Comparison of ENCODE assay signal across 26 mouse cellular contexts in the genomic region with DNA sequence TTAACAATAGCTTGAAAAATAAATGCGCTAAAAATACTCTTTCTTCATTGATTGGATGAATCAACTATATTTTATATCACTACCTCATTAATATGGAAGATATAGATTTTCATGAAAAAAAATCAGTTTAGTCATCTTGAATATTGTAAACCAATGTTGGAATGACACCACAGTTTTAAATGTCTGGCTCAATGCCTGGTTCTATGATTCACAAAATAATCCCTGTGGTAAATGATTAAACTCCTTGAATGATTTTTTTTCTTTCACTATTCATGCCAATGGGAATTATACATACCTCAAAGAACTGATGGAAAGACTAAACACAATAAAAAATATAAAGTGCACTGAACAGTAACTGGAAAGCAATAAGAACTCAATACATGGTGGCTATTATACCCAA.
"Had no signal": no experiment of that assay in that cellular context is flagged by ENCODE, and none has a peak within 500 bp of the region (broad histone marks: within the 10 kb centered on the region; RNA-seq: fewer than 3 reads in every experiment).

No protein-coding gene starts in this region.

- ATAC-seq: hindbrain, postnatal 0 days; intestine, embryonic 16.5 days; liver, embryonic 12.5 days had no signal

- H3K9ac ChIP-seq: heart, embryonic 13.5 days; heart, embryonic 15.5 days; hindbrain, embryonic 13.5 days; hindbrain, embryonic 15.5 days; kidney, embryonic 15.5 days; limb, embryonic 12.5 days; liver, embryonic 12.5 days; liver, embryonic 14.5 days had no signal

- H3K4me2 ChIP-seq: heart, embryonic 11.5 days; heart, embryonic 13.5 days; heart, embryonic 15.5 days; hindbrain, embryonic 13.5 days; hindbrain, embryonic 15.5 days; kidney, embryonic 15.5 days; limb, embryonic 12.5 days; liver, embryonic 12.5 days had no signal

- H3K4me3 ChIP-seq: gastrocnemius, adult 2 months; heart, embryonic 13.5 days; heart, embryonic 15.5 days; hindbrain, embryonic 13.5 days; hindbrain, embryonic 15.5 days; kidney, embryonic 15.5 days; left cerebral cortex, adult 2 months; limb, embryonic 10.5 days; limb, embryonic 12.5 days; liver, embryonic 12.5 days had no signal

- H3K27me3 ChIP-seq: heart, embryonic 13.5 days; heart, embryonic 15.5 days; hindbrain, embryonic 13.5 days; hindbrain, embryonic 15.5 days; kidney, embryonic 15.5 days; limb, embryonic 12.5 days; liver, embryonic 12.5 days had no signal

- H3K4me1 ChIP-seq: heart, embryonic 13.5 days; heart, embryonic 15.5 days; hindbrain, embryonic 13.5 days; kidney, embryonic 15.5 days; limb, embryonic 10.5 days; limb, embryonic 12.5 days; liver, embryonic 12.5 days had no signal

- H3K9me3 ChIP-seq: heart, embryonic 13.5 days; heart, embryonic 15.5 days; hindbrain, embryonic 13.5 days; hindbrain, embryonic 15.5 days; kidney, embryonic 15.5 days; limb, embryonic 10.5 days; limb, embryonic 12.5 days; liver, embryonic 12.5 days had no signal

- H3K36me3 ChIP-seq: heart, embryonic 15.5 days; hindbrain, embryonic 13.5 days; hindbrain, embryonic 15.5 days; kidney, embryonic 15.5 days; limb, embryonic 10.5 days; limb, embryonic 12.5 days had no signal

- DNase-seq: gastrocnemius, adult 2 months; gastrocnemius, postnatal 10 days; gastrocnemius, postnatal 25 days; heart, adult 18-20 months; heart, postnatal 14 days; heart, postnatal 36 days; kidney, adult 11 months; kidney, adult 2 months; kidney, adult 9 months; kidney, postnatal 14 days; kidney, postnatal 4 days; liver had no signal

- H3K27ac ChIP-seq: gastrocnemius, adult 2 months; heart, embryonic 13.5 days; heart, embryonic 15.5 days; hindbrain, embryonic 13.5 days; hindbrain, embryonic 15.5 days; hindbrain, postnatal 0 days; kidney, embryonic 15.5 days; kidney, postnatal 0 days; left cerebral cortex, adult 2 months; limb, embryonic 10.5 days; limb, embryonic 12.5 days; liver, embryonic 12.5 days; liver, embryonic 14.5 days had no signal
